Comparison of ENCODE assay signal across 12 mouse cellular contexts in genomic region chr3:41541313-41541712, GRCm38 (mm10). TPM values are rescaled to one million over a fixed set of nuclear protein-coding genes. Genes with fewer than 3 reads are reported as not detected.
A peak's percentile ranks its signal among the peaks of the same experiment; 100 is the strongest.
DNase-seq lines count a peak whose midpoint lies in the region; ATAC-seq and TF ChIP-seq lines count a peak whose summit lies in the region.
"Had no signal": no experiment of that assay in that cellular context is flagged by ENCODE, and none has a peak within 500 bp of the region (broad histone marks: within the 10 kb centered on the region; RNA-seq: fewer than 3 reads in every experiment).

No protein-coding gene starts in this region.

- TF ChIP-seq EP300 in liver, embryonic 14.5 days (IDR thresholded peaks at IDR 0.05; ENCODE audit: low read depth) = no peak

- H3K4me2 ChIP-seq in hindbrain, postnatal 0 days (ENCODE audit: low read depth, low read length) = no peak overlapping the region
- H3K4me2 ChIP-seq in liver, embryonic 14.5 days (ENCODE audit: low read depth) = no peak overlapping the region
- H3K4me2 ChIP-seq: heart, embryonic 11.5 days had no signal

- no peaks in the 10 kb centered on the region for H3K36me3 ChIP-seq in hindbrain, postnatal 0 days (ENCODE audit: insufficient read depth, low read length)
- no peaks in the 10 kb centered on the region for H3K36me3 ChIP-seq in hindbrain, embryonic 10.5 days
- H3K36me3 ChIP-seq in liver, embryonic 14.5 days (replicated peaks; ENCODE audit: control insufficient read depth, insufficient read depth, low read depth) = no peaks in the 10 kb centered on the region

- no peak overlapping the region for H3K4me3 ChIP-seq in hindbrain, postnatal 0 days (ENCODE audit: low read length)
- no peak overlapping the region for H3K4me3 ChIP-seq in hindbrain, embryonic 10.5 days
- no peak overlapping the region for H3K4me3 ChIP-seq in liver, embryonic 14.5 days (ENCODE audit: insufficient read depth in 1 of 2, low read depth in 2 of 2, low read length in 2 of 2)
- H3K4me3 ChIP-seq: megakaryocyte, embryonic 14.5 days had no signal

- no peak for DNase-seq in hindbrain, postnatal 0 days (ENCODE audit: low spot score)
- DNase-seq in hindbrain, embryonic 10.5 days (ENCODE audit: low spot score) = no peak
- peak; percentile 35 for DNase-seq in thymus, postnatal 0 days (ENCODE audit: low spot score)
- DNase-seq in thymus, adult 18-20 months = no peak
- no peak for DNase-seq in liver, embryonic 14.5 days (ENCODE audit: low read depth in 3 of 3, low spot score in 3 of 3)
- DNase-seq in adrenal gland, postnatal 10 days = no peak
- DNase-seq in heart, adult 11 months = no peak
- DNase-seq in left cerebral cortex, adult 9 months (ENCODE audit: low spot score in 2 of 2) = no peak
- DNase-seq: embryo, embryonic 11 days; left cerebral cortex, postnatal 4 days had no signal

- H3K9ac ChIP-seq in hindbrain, postnatal 0 days (replicated peaks; ENCODE audit: low read length) = no peak overlapping the region
- H3K9ac ChIP-seq in liver, embryonic 14.5 days (replicated peaks) = no peak overlapping the region

- H3K27ac ChIP-seq in hindbrain, postnatal 0 days = no peak overlapping the region
- no peak overlapping the region for H3K27ac ChIP-seq in hindbrain, embryonic 10.5 days
- H3K27ac ChIP-seq in liver, embryonic 14.5 days = no peak overlapping the region

- peak; percentile 38 for TF ChIP-seq CTCF in hindbrain, postnatal 0 days (IDR thresholded peaks at IDR 0.05; ENCODE audit: low read depth)
- peak; percentile 63 for TF ChIP-seq CTCF in liver, embryonic 14.5 days (IDR thresholded peaks at IDR 0.05; ENCODE audit: low read depth)

- H3K9me3 ChIP-seq in hindbrain, postnatal 0 days (ENCODE audit: low read length) = no peaks in the 10 kb centered on the region
- H3K9me3 ChIP-seq in hindbrain, embryonic 10.5 days = no peaks in the 10 kb centered on the region
- no peaks in the 10 kb centered on the region for H3K9me3 ChIP-seq in liver, embryonic 14.5 days (ENCODE audit: control insufficient read depth, low read length)

- H3K4me1 ChIP-seq in hindbrain, postnatal 0 days (ENCODE audit: insufficient read depth, low read length) = 0 out of 2 replicates have a peak, but pooled peaks cover 6% of the 10 kb centered on the region
- no peaks in the 10 kb centered on the region for H3K4me1 ChIP-seq in hindbrain, embryonic 10.5 days (replicated peaks)
- no peaks in the 10 kb centered on the region for H3K4me1 ChIP-seq in liver, embryonic 14.5 days (replicated peaks; ENCODE audit: control insufficient read depth in 2 of 2, insufficient read depth in 2 of 2, low read length in 1 of 2)
- H3K4me1 ChIP-seq: megakaryocyte, embryonic 14.5 days had no signal

- WGBS in hindbrain, postnatal 0 days = 84% methylated on average over 3 of the region's 3 CpGs
- WGBS in hindbrain, embryonic 10.5 days = 79% methylated on average over 3 of the region's 3 CpGs
- 50% methylated on average over 3 of the region's 3 CpGs for WGBS in liver, embryonic 14.5 days (ENCODE audit: insufficient replicate concordance)

- ATAC-seq in hindbrain, postnatal 0 days = no peak
- no peak for ATAC-seq in liver, embryonic 14.5 days (ENCODE audit: insufficient read depth)

- H3K27me3 ChIP-seq in hindbrain, postnatal 0 days (ENCODE audit: insufficient read depth, low read length) = no peaks in the 10 kb centered on the region
- no peaks in the 10 kb centered on the region for H3K27me3 ChIP-seq in hindbrain, embryonic 10.5 days (ENCODE audit: insufficient read depth, poor library complexity, severe bottlenecking)
- H3K27me3 ChIP-seq in liver, embryonic 14.5 days (ENCODE audit: control insufficient read depth, insufficient read depth, low read length) = no peaks in the 10 kb centered on the region
- H3K27me3 ChIP-seq: megakaryocyte, embryonic 14.5 days had no signal

RNA-seq across cellular contexts. Expression of gene Jade1, which starts 14.2 kb away (rescaled TPM):
- total RNA-seq in hindbrain, postnatal 0 days (2014; rRNA removed) = 19.1 and 33.4 TPM in 2 replicates
- polyA plus RNA-seq in hindbrain, postnatal 0 days (2015; fragmentation: Nextera tagmentation; extraction: Ambion mirVana) = 18.0 and 18.7 TPM in 2 replicates
- 12.2 and 19.1 TPM in 2 replicates for polyA plus RNA-seq in hindbrain, embryonic 10.5 days (2016; fragmentation: Nextera tagmentation; extraction: Ambion mirVana)
- 19.8 and 20.1 TPM in 2 replicates for polyA plus RNA-seq in thymus, postnatal 0 days (2015; fragmentation: Nextera tagmentation; extraction: Ambion mirVana)
- 2.6 and 4.5 TPM in 2 replicates for polyA plus RNA-seq in liver, embryonic 14.5 days (2012; rRNA removed)
- 6.1 and 7.8 TPM in 2 replicates for polyA plus RNA-seq in liver, embryonic 14.5 days (2014; fragmentation: Nextera tagmentation; extraction: Ambion mirVana)
- total RNA-seq in adrenal gland, postnatal 10 days (2021) = 10 to 100 TPM; 43.5 to 51.6 TPM
